Mouse (Mus musculus): ENCODE results near the gene Btbd6. TPM values are rescaled to one million over a fixed set of nuclear protein-coding genes. Genes with fewer than 3 reads are reported as not detected.

The Btbd6 gene
- total RNA-seq, 2 experiments from 2014 or later: 5.2 to 9.5 TPM

Other genes with a start within 250 kb of the Btbd6 start
- 26.6 and 48.3 TPM in 2 replicates for gene Pld4, start 215.8 kb upstream of the Btbd6 start, total RNA-seq (2015)
- 16.4 and 26.7 TPM in 2 replicates for gene Pld4, start 215.8 kb upstream of the Btbd6 start, total RNA-seq (2017)
- gene Ahnak2, start 173.8 kb upstream of the Btbd6 start, total RNA-seq (2015): not detected in 2 replicates
- not detected in 2 replicates for gene Ahnak2, start 173.8 kb upstream of the Btbd6 start, total RNA-seq (2017)
- 0.39 and 0.52 TPM in 2 replicates for gene Clba1, start 167.5 kb upstream of the Btbd6 start, total RNA-seq (2015)
- gene Clba1, start 167.5 kb upstream of the Btbd6 start, total RNA-seq (2017): 0.87 and 1.0 TPM in 2 replicates
- 64.3 and 68.9 TPM in 2 replicates for gene Cdca4, start 147.1 kb upstream of the Btbd6 start, total RNA-seq (2015)
- gene Cdca4, start 147.1 kb upstream of the Btbd6 start, total RNA-seq (2017): 56.8 and 63.6 TPM in 2 replicates
- 11.4 and 14.1 TPM in 2 replicates for gene Gpr132, start 108.3 kb upstream of the Btbd6 start, total RNA-seq (2015)
- gene Gpr132, start 108.3 kb upstream of the Btbd6 start, total RNA-seq (2017): 5.7 and 6.1 TPM in 2 replicates
- 0.64 and 0.78 TPM in 2 replicates for gene Jag2, start 46.7 kb upstream of the Btbd6 start, total RNA-seq (2015)
- gene Jag2, start 46.7 kb upstream of the Btbd6 start, total RNA-seq (2017): 2.4 and 4.5 TPM in 2 replicates
- gene Nudt14, start 34.4 kb upstream of the Btbd6 start, total RNA-seq (2015): 12.6 and 13.4 TPM in 2 replicates
- 14.8 TPM in 2 replicates for gene Nudt14, start 34.4 kb upstream of the Btbd6 start, total RNA-seq (2017)
- 24.0 and 29.3 TPM in 2 replicates for gene Brf1, start 24.2 kb downstream of the Btbd6 start, total RNA-seq (2015)
- 27.2 and 39.0 TPM in 2 replicates for gene Brf1, start 24.2 kb downstream of the Btbd6 start, total RNA-seq (2017)
- 16.2 and 16.8 TPM in 2 replicates for gene Pacs2, start 38.0 kb downstream of the Btbd6 start, total RNA-seq (2015)
- gene Pacs2, start 38.0 kb downstream of the Btbd6 start, total RNA-seq (2017): 9.2 and 10.0 TPM in 2 replicates
- 0.27 TPM in 1 of 2 replicates, not detected in the other for gene Tex22, start 98.0 kb downstream of the Btbd6 start, total RNA-seq (2015)
- 0.17 TPM in 1 of 2 replicates, not detected in the other for gene Tex22, start 98.0 kb downstream of the Btbd6 start, total RNA-seq (2017)
- 61.2 and 66.3 TPM in 2 replicates for gene Mta1, start 121.8 kb downstream of the Btbd6 start, total RNA-seq (2015)
- gene Mta1, start 121.8 kb downstream of the Btbd6 start, total RNA-seq (2017): 32.4 TPM in 2 replicates
- gene Crip2, start 163.8 kb downstream of the Btbd6 start, total RNA-seq (2015): 0.77 and 1.1 TPM in 2 replicates
- 0.57 and 1.2 TPM in 2 replicates for gene Crip2, start 163.8 kb downstream of the Btbd6 start, total RNA-seq (2017)
- 139 and 158 TPM in 2 replicates for gene Crip1, start 169.8 kb downstream of the Btbd6 start, total RNA-seq (2015)
- gene Crip1, start 169.8 kb downstream of the Btbd6 start, total RNA-seq (2017): 126 and 150 TPM in 2 replicates
- 5.2 and 5.3 TPM in 2 replicates for gene Tedc1, start 179.9 kb downstream of the Btbd6 start, total RNA-seq (2015)
- 14.6 and 17.8 TPM in 2 replicates for gene Tedc1, start 179.9 kb downstream of the Btbd6 start, total RNA-seq (2017)
- 0.17 TPM in 1 of 2 replicates, not detected in the other for gene Tmem121, start 209.4 kb downstream of the Btbd6 start, total RNA-seq (2015)
- gene Tmem121, start 209.4 kb downstream of the Btbd6 start, total RNA-seq (2017): 0.12 TPM in 1 of 2 replicates, not detected in the other